Mouse (Mus musculus) CH12.LX (cell line): ENCODE measurements around the gene Bend4.

Experiments
- CTCF ChIP-seq, 2 experiments: IDR thresholded peaks in 1 of 2; conservative IDR thresholded peaks in 1 of 2; 2 replicates each; pipeline ENCODE4 v1.5.1; 2011 to 2012; ENCODE audit warnings: low read depth in 2 of 2, low read length in 2 of 2, improper control_type of control experiment in 1 of 2, inconsistent platforms in 1 of 2, mild to moderate bottlenecking in 1 of 2, moderate library complexity in 1 of 2
- NELFE ChIP-seq: IDR thresholded peaks from 2 replicates; pipeline ENCODE4 v1.6.1; 2011; ENCODE audit warnings: low read depth, low read length, improper control_type of control experiment
- POLR2A ChIP-seq: IDR thresholded peaks from 2 replicates; pipeline ENCODE4 v1.6.1; 2011; ENCODE audit warnings: low read depth, mild to moderate bottlenecking, improper control_type of control experiment, low read length
- SIN3A ChIP-seq: IDR thresholded peaks from 2 replicates; pipeline ENCODE4 v1.6.1; 2012; ENCODE audit warnings: low read length, improper control_type of control experiment, inconsistent platforms

DNA sequence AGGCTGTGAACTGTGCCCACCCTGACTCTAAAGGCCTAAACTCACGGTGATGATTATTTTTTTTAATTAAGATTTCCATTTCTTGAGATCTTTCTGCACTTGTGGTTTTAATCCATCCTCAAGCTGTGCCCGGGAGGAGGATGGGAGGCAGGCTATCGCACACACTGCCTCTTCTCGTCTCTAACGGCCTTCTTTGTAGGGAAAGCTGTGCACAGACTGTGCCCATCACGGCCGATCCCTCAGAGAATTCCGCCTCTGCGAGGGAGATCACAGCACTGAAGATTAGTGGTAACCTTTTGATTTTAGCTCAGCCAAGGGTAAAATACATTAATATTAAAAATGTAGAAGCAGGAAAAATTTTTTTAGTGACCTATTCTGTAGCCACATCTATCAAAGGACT, 4.8 kb downstream of the Bend4 start:
- TF ChIP-seq POLR2A (no peak), NELFE (no peak), CTCF (conservative IDR thresholded peaks at IDR 0.05 in 1 of 2, IDR thresholded peaks at IDR 0.05 in 1 of 2; ENCODE audit: low read depth in 2 of 2, low read length in 2 of 2) (no peak), SIN3A (no peak)
